Mouse (Mus musculus) lung, embryonic 16.5 days (tissue): ENCODE measurements around the gene Camsap1. TPM values are rescaled to one million over a fixed set of nuclear protein-coding genes. Genes with fewer than 3 reads are reported as not detected.

Experiments
- ATAC-seq: fragments of 200-750 bp; cut with Nextera tagmentation; 2 replicates; pipeline ENCODE4 v1.8.0; 2017; ENCODE audit warnings: low read depth, mild to moderate bottlenecking, moderate library complexity
- H3K27ac ChIP-seq: fragments of 300-500 bp; sonication (generic); 2 replicates; pipeline ENCODE4 v1.5.1; 2014; ENCODE audit warnings: mild to moderate bottlenecking, control low read depth, low read length
- H3K27me3 ChIP-seq: fragments of 300-500 bp; sonication (generic); 2 replicates; pipeline ENCODE4 v1.6.1; 2014; ENCODE audit warnings: low read depth, low read length, mixed read lengths; ENCODE audit not compliant: control insufficient read depth, insufficient read depth
- H3K36me3 ChIP-seq: fragments of 300-500 bp; sonication (generic); 2 replicates; pipeline ENCODE4 v1.6.1; 2014; ENCODE audit warnings: low read length; ENCODE audit not compliant: control insufficient read depth, insufficient read depth
- H3K4me1 ChIP-seq: fragments of 300-500 bp; sonication (generic); replicated peaks from 2 replicates; pipeline ENCODE4 v1.6.1; 2014; ENCODE audit warnings: low read length, mixed read lengths; ENCODE audit not compliant: control insufficient read depth, insufficient read depth
- H3K4me2 ChIP-seq: fragments of 300-500 bp; sonication (generic); 2 replicates; pipeline ENCODE4 v1.6.1; 2014; ENCODE audit warnings: low read depth, low read length, control low read depth
- H3K4me3 ChIP-seq: fragments of 300-500 bp; sonication (generic); 2 replicates; pipeline ENCODE4 v1.5.1; 2014; ENCODE audit warnings: mild to moderate bottlenecking, low read length, control low read depth
- H3K9ac ChIP-seq: fragments of 300-500 bp; sonication (generic); 2 replicates; pipeline ENCODE4 v1.6.1; 2014; ENCODE audit warnings: low read length, control low read depth
- H3K9me3 ChIP-seq: fragments of 300-500 bp; sonication (generic); 2 replicates; pipeline ENCODE4 v1.6.1; 2016; ENCODE audit warnings: low read length; ENCODE audit not compliant: control insufficient read depth
- WGBS: fragments of 180-500 bp; shearing (Covaris S2); extraction: QIAGEN DNeasy Blood & Tissue Kit; methylation state at CpG from one replicate; pipeline ENCODE4 v1.1.7; 2014; 5-methylcytosine and 5-hydroxymethylcytosine counted together
- polyA plus RNA-seq: library from polyadenylated mRNA; unstranded; fragments of >200 nt; fragmentation: Nextera tagmentation; extraction: Ambion mirVana; gene quantifications from 2 replicates; pipeline ENCODE4 v1.2.1, GENCODE M21; 2015

Camsap1 gene
- polyA plus RNA-seq, 1 experiment from 2014 or later, result 5.6 TPM

- no peaks in the 10 kb centered on the region for H3K27me3 ChIP-seq
- no peak overlapping the region for H3K27ac ChIP-seq
- H3K4me1 ChIP-seq, result peaks cover 10% of the 10 kb centered on the region
- H3K9me3 ChIP-seq, result no peaks in the 10 kb centered on the region
- 75% methylated on average over 4 of the region's 4 CpGs for WGBS
- no peak for ATAC-seq
- no peak overlapping the region for H3K4me2 ChIP-seq
- peaks cover 11% of the 10 kb centered on the region for H3K36me3 ChIP-seq
- no peak overlapping the region for H3K9ac ChIP-seq
- H3K4me3 ChIP-seq, result no peak overlapping the region
Observed at GRCm38 (mm10) chr2:26017326-26017725, 34.2 kb upstream of the Camsap1 start.

- WGBS, result 80% methylated on average over 3 of the region's 3 CpGs
- ATAC-seq, result no peak
- Histone ChIP-seq H3K9ac (no peak overlapping the region), H3K4me2 (no peak overlapping the region), H3K27ac (no peak overlapping the region), H3K4me1 (no peaks in the 10 kb centered on the region), H3K27me3 (no peaks in the 10 kb centered on the region), H3K36me3 (peaks cover 25% of the 10 kb centered on the region), H3K9me3 (no peaks in the 10 kb centered on the region), H3K4me3 (no peak overlapping the region)
Observed at GRCm38 (mm10) chr2:26013674-26014073, 30.6 kb upstream of the Camsap1 start.

GRCm38 (mm10) chr2:26011420-26011819 is 28.3 kb upstream of the Camsap1 start:
- Histone ChIP-seq H3K27ac (no peak overlapping the region), H3K4me1 (no peaks in the 10 kb centered on the region), H3K9ac (no peak overlapping the region), H3K36me3 (peaks cover 35% of the 10 kb centered on the region), H3K9me3 (no peaks in the 10 kb centered on the region), H3K27me3 (no peaks in the 10 kb centered on the region), H3K4me2 (no peak overlapping the region), H3K4me3 (no peak overlapping the region)
- WGBS, result 76% methylated on average over 1 of the region's 1 CpGs
- no peak for ATAC-seq

GRCm38 (mm10) chr2:26002001-26002400 is 18.9 kb upstream of the Camsap1 start:
- Histone ChIP-seq H3K27me3 (no peaks in the 10 kb centered on the region), H3K9ac (no peak overlapping the region), H3K4me1 (no peaks in the 10 kb centered on the region), H3K4me3 (no peak overlapping the region), H3K4me2 (no peak overlapping the region), H3K36me3 (peaks cover 34% of the 10 kb centered on the region), H3K27ac (no peak overlapping the region), H3K9me3 (no peaks in the 10 kb centered on the region)
- no peak for ATAC-seq
- 77% methylated on average over 2 of the region's 2 CpGs for WGBS

GRCm38 (mm10) chr2:26001136-26001535 is 18.1 kb upstream of the Camsap1 start:
- no peak for ATAC-seq
- H3K9ac ChIP-seq, result no peak overlapping the region
- H3K4me3 ChIP-seq, result no peak overlapping the region
- H3K4me2 ChIP-seq, result no peak overlapping the region
- H3K27me3 ChIP-seq, result no peaks in the 10 kb centered on the region
- no peaks in the 10 kb centered on the region for H3K9me3 ChIP-seq
- no peak overlapping the region for H3K27ac ChIP-seq
- 97% methylated on average over 5 of the region's 5 CpGs for WGBS
- peaks cover 31% of the 10 kb centered on the region for H3K36me3 ChIP-seq
- H3K4me1 ChIP-seq, result no peaks in the 10 kb centered on the region

- no peak overlapping the region for H3K9ac ChIP-seq
- H3K27me3 ChIP-seq, result no peaks in the 10 kb centered on the region
- no peaks in the 10 kb centered on the region for H3K9me3 ChIP-seq
- 73% methylated on average over 3 of the region's 3 CpGs for WGBS
- H3K4me1 ChIP-seq, result no peaks in the 10 kb centered on the region
- H3K27ac ChIP-seq, result no peak overlapping the region
- peaks cover 16% of the 10 kb centered on the region for H3K36me3 ChIP-seq
- H3K4me3 ChIP-seq, result no peak overlapping the region
- ATAC-seq, result no peak
- no peak overlapping the region for H3K4me2 ChIP-seq
Observed at GRCm38 (mm10) chr2:25997716-25998115, 14.6 kb upstream of the Camsap1 start.

GRCm38 (mm10) chr2:25994791-25995190 is 11.7 kb upstream of the Camsap1 start:
- WGBS, result 76% methylated on average over 3 of the region's 3 CpGs

GRCm38 (mm10) chr2:25992285-25992684 is 9.2 kb upstream of the Camsap1 start:
- Histone ChIP-seq H3K27ac (no peak overlapping the region), H3K4me2 (no peak overlapping the region), H3K36me3 (no peaks in the 10 kb centered on the region; the same call in 1 of the 2 replicates), H3K9ac (no peak overlapping the region), H3K9me3 (no peaks in the 10 kb centered on the region), H3K27me3 (no peaks in the 10 kb centered on the region), H3K4me3 (no peak overlapping the region), H3K4me1 (no peaks in the 10 kb centered on the region)
- 56% methylated on average over 2 of the region's 2 CpGs for WGBS
- ATAC-seq, result no peak

More at GRCm38 (mm10) chr2:25994791-25995190, 11.7 kb upstream of the Camsap1 start:
- Histone ChIP-seq H3K36me3 (peaks cover 16% of the 10 kb centered on the region), H3K27me3 (no peaks in the 10 kb centered on the region), H3K9ac (no peak overlapping the region), H3K27ac (no peak overlapping the region), H3K4me2 (no peak overlapping the region), H3K4me3 (no peak overlapping the region), H3K9me3 (no peaks in the 10 kb centered on the region), H3K4me1 (no peaks in the 10 kb centered on the region)
- no peak for ATAC-seq

GRCm38 (mm10) chr2:25989651-25990050 is 6.6 kb upstream of the Camsap1 start:
- ATAC-seq, result no peak
- Histone ChIP-seq H3K9ac (no peak overlapping the region), H3K4me3 (no peak overlapping the region), H3K36me3 (no peaks in the 10 kb centered on the region), H3K4me2 (no peak overlapping the region), H3K27me3 (no peaks in the 10 kb centered on the region), H3K4me1 (no peaks in the 10 kb centered on the region), H3K9me3 (no peaks in the 10 kb centered on the region), H3K27ac (no peak overlapping the region)
- 94% methylated on average over 1 of the region's 1 CpGs for WGBS

GRCm38 (mm10) chr2:25987817-25988216 is 4.7 kb upstream of the Camsap1 start:
- Histone ChIP-seq H3K4me1 (peaks cover 5% of the 10 kb centered on the region), H3K9me3 (no peaks in the 10 kb centered on the region), H3K27me3 (no peaks in the 10 kb centered on the region), H3K27ac (no peak overlapping the region), H3K9ac (no peak overlapping the region), H3K36me3 (no peaks in the 10 kb centered on the region), H3K4me2 (no peak overlapping the region), H3K4me3 (no peak overlapping the region)
- no peak for ATAC-seq
- WGBS, result 81% methylated on average over 6 of the region's 6 CpGs
